Mouse (Mus musculus): ENCODE data around the gene Chd4.

GRCm38 (mm10) chr6:125071896-125072279 is 23.9 kb upstream of the Chd4 start:
- TF ChIP-seq ZC3H11A (IDR thresholded peaks at IDR 0.05; ENCODE audit: low read depth, low read length) = no peak
- no peak for TF ChIP-seq POLR2A (IDR thresholded peaks at IDR 0.05; ENCODE audit: control insufficient read depth in 1 of 2, insufficient read depth in 1 of 2, low read depth in 1 of 2, low read length in 2 of 2, poor library complexity in 1 of 2)
- no peak for TF ChIP-seq CHD2 (IDR thresholded peaks at IDR 0.05; ENCODE audit: low read length)
